Mouse (Mus musculus) heart, postnatal 14 days (tissue): ENCODE measurements around the gene Cavin1. TPM values are rescaled to one million over a fixed set of nuclear protein-coding genes. Genes with fewer than 3 reads are reported as not detected.

ENCODE experiments used
- DNase-seq, 2 experiments: peaks; one replicate each; pipeline ENCODE4 v3.0.0; 2021 to 2022
- intact Hi-C: fragments of 180-260 bp; cut with DNase I; formaldehyde crosslinking; loops from one replicate; pipeline ENCODE4 v1.15.1; 2025
- total RNA-seq, 2 experiments: library from RNA; stranded (reverse); gene quantifications; 2 replicates each; pipeline ENCODE4 v1.2.3; 2021

Gene Cavin1
- total RNA-seq, 2 experiments from 2014 or later = 336 to 338 TPM

DNA sequence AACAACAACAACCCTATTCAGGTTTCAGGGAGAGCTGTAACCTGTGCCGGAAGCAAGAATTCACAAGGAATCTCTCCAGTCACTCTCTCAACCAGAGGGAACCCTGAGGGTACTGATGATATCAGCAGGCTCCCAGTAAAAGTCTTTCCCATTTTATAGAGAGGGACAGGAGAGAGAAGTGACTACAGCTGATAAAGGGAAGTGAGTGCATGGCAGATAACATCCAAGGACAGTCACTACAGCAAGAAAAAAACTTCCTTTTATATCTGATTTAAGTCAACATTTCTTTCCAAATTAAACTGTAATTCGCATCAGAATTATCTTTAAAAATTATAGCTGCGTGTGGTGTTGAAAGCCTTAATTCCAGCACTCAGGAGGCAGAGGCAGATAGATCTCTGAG is 43.3 kb downstream of the Cavin1 start:
- intact Hi-C loops = no loop called here
- DNase-seq = no peak

- intact Hi-C loops = no loop called here
- DNase-seq = no peak
Observed at GRCm38 (mm10) chr11:100924386-100924919, 46.2 kb downstream of the Cavin1 start.

DNA sequence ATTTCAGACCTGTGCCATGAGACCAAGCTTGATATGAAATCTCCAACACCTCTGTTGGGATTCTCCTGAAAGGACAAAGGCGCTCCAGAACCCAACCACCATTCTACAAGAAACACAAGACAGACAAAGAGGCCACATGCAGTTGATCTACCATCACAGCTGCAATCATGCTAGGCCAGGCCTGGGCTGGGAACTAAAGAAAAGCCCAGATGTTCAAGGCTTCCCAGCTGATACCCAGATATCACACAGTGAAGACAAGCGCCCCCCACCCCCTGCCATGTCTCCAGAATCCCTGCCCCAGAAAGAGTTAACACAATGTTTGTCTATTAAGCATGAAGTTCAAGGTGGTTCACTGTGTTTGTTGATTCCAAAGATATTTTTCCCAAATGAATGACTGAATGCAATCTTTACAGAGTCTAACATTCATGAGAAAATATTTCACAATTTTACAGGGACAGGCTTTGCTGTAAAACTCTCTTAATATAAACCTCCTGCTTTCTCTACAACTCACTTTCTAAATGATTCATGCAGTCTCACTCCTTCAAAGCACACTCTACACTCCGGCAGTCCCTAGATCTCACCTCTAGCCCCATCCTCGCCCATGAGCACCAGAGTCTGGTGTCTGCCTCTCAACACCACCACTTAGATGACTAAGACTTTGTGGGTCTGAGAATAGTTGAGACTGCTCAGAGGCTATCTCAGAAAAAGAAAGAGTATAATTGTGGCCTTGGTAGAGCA is 49.6 kb downstream of the Cavin1 start:
- intact Hi-C loops = no loop called here
- DNase-seq = no peak

DNA sequence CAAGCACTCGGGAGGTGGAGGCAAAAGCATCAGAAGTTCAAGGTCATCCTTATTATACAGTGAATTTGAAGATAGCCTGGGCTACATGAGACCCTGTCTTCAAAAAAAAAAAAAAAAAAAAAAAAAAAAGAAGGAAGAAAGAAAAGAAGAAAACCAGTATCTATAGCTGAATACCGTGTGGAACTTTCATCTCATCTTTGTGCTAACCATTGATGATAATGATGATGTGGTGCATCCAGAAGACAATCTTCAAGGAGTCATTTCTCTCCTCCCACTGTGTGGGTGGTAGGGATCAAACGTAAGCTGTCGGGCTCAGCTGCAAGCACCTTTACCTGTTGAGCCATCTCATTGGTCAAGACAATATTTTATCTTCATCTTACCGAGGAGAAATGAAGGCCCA is 52.7 kb downstream of the Cavin1 start:
- intact Hi-C loops = no loop called here
- no peak for DNase-seq

DNA sequence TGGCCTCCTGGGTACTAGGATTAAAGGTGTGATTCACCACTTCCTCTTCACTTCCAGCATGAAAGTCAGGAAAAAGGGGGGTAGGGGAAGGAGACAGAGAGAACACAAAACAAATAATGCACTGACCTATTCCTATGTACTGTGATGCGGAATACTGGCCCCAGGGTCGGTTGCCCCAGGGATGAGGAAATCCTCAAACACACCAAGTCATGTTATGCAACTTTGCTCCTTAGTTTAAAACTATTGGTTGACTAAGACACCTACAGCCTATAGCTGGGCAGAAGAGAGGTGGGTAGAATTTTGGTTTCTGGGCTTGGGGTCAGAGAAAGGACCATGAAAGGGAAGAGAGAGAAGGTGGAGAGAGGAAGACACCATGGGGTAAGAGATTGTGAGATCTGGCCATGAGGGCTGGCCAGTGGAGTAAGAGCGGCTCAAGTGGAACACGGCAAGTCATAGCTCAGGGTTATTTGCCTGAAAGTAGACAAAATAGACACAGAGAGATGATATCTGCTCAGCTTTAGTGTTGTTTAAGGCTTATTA is 54.2 kb downstream of the Cavin1 start:
- intact Hi-C loops = loop anchor here (2.0 kb wide), 1 partner anchor 18 kb away; no protein-coding TSS in a partner anchor
- no peak for DNase-seq

DNA sequence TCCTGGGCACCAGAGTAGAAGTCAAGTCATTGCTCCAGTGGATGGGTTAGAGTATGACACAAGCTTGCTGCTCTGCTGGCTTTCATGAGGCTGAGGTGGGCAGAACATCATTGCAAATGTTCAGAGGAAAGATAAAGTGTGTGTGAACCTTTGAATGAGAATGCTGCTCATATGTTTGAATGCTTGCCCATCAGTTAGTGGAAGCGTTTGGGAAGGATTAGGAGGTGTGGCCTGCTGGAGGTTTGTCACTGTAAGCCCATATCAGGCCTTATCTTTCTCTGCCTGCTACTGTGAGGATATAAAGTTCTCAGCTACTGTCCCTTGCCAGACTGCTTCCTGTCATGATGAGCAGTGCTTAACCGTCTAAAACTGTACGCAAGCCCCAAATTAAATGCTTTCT is 55.6 kb downstream of the Cavin1 start:
- intact Hi-C loops = no loop called here
- no peak for DNase-seq

DNA sequence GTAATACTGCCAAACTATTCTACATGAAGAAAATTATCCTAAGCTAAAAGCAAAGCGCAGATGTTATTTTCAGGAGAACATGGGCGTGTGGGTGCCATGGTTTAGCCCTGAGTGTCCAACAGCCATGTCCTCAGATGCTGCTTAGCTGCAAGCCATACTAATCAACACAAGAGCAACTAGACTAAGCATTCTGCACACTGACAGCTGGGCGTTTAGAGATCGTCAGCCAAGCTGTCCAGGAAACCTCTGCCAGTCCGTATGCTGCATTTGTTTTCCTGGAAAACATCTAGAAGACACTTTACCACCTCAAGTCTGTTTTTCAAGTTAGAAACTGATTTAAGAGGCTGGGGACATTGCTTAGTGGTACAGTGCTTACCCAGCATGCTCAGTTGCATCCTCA is 56.3 kb downstream of the Cavin1 start:
- DNase-seq = no peak
- intact Hi-C loops = no loop called here

DNA sequence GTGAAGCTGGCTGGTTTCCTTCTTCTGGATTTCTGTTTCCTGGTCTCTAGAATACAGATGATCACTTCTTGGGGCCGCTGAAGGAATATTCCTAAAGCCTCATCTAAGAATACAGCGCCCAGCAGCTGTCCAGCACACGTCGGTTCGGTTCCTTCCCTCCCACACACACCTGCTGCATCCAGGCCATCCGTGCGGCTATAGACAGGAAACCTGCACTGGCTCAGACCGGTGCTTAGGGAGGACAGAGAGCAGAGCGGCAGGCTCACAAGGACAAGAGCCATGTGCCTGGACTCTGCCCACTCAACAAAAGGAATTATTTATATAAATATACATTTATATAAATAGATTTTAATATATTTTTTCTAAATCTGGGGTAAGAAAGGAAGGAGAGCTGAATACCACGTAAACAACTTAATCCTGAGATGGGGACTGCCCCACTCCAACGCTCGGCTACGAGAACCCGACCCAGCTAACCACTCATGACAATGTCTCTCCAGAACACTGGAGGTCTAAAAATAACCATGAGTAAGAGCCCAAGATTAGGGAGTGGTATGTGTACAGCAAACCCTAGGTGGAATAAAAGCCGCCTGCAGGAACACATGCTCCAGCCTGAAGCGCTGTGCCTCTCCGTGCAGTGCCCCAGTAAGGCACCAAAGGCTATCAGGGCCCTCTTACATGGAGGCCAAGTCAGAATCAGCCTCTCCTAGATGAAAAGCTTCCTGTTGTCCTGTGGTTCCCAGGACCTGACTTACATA is 58.1 kb downstream of the Cavin1 start:
- no peak for DNase-seq
- intact Hi-C loops = no loop called here

DNA sequence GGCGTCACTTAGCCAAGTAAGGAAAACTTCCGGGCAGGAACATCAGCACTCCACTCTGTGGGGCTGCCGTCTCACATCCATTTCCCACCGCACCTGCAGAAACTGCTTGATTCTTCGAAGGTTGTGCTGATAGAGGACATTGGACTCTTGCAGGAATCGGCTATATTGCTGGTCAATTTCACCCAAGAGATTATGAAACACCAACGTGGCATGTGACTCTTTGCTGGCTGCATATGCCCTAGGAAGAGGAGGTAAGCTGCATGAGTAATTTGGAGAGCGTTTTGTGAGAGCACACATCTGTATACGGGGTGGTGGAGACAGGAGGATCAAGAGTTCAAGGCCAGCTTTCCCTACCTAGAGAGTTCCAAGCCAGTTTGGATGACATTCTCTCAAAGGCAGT is 62.1 kb downstream of the Cavin1 start:
- DNase-seq = no peak
- intact Hi-C loops = no loop called here

- intact Hi-C loops = no loop called here
- DNase-seq = no peak
Observed at GRCm38 (mm10) chr11:100908112-100908511, 62.6 kb downstream of the Cavin1 start.

DNA sequence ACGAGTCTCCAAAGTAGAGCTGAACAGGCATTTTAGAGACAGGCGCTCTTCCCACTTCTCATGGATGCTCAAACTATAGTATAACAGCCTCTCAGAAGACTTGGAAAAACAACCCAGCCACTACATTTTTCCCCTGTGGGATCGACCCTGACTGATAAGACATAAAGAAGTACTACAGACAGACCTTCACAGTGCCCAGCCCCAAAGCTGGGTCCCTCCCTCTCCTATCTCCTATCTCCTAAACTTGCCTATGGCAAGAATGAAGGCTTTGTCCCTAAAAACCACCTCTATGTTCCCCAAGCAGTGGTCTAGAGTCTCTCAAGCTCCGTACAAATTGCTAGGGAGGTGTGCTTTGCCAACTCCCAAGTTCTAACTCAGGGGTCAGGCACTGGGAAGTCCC is 63.8 kb downstream of the Cavin1 start:
- intact Hi-C loops = no loop called here
- no peak for DNase-seq

Other genes starting within 250 kb of the Cavin1 start
- gene Rab5c, start 232.7 kb downstream of the Cavin1 start, total RNA-seq = 10 to 100 TPM; 70.4 to 74.6 TPM
- gene Kcnh4, start 210.9 kb downstream of the Cavin1 start, total RNA-seq = not detected
- gene Hcrt, start 208.0 kb downstream of the Cavin1 start, total RNA-seq = not detected
- 10 to 100 TPM; 12.7 to 13.3 TPM for gene Ghdc, start 199.9 kb downstream of the Cavin1 start, total RNA-seq
- gene Stat5b, start 120.2 kb downstream of the Cavin1 start, total RNA-seq = 10 to 100 TPM; 62.4 to 66.5 TPM
- 10 to 100 TPM; 28.1 to 28.7 TPM for gene Stat5a, start 111.5 kb downstream of the Cavin1 start, total RNA-seq
- gene Stat3, start 31.3 kb downstream of the Cavin1 start, total RNA-seq = 100 to 1,000 TPM; 103 to 107 TPM
- gene Atp6v0a1, start 38.6 kb upstream of the Cavin1 start, total RNA-seq = 10 to 100 TPM; 89.3 to 90.2 TPM
- gene Naglu, start 99.1 kb upstream of the Cavin1 start, total RNA-seq = 10 to 100 TPM in 1 of 2 experiments, 1 to 10 TPM in 1; 7.2 to 10.1 TPM
- under 1 TPM; 0.32 to 0.41 TPM for gene Hsd17b1, start 107.5 kb upstream of the Cavin1 start, total RNA-seq
- gene Coasy, start 111.7 kb upstream of the Cavin1 start, total RNA-seq = 10 to 100 TPM; 16.8 to 21.4 TPM
- gene Mlx, start 116.4 kb upstream of the Cavin1 start, total RNA-seq = 10 to 100 TPM; 17.4 to 17.6 TPM
- gene Psmc3ip, start 124.5 kb upstream of the Cavin1 start, total RNA-seq = 1 to 10 TPM; 2.0 to 2.2 TPM
- gene Retreg3, start 149.0 kb upstream of the Cavin1 start, total RNA-seq = 10 to 100 TPM; 37.7 to 40.0 TPM
- gene Tubg1, start 149.1 kb upstream of the Cavin1 start, total RNA-seq = 10 to 100 TPM; 20.9 to 25.8 TPM
- gene Tubg2, start 185.0 kb upstream of the Cavin1 start, total RNA-seq = 1 to 10 TPM; 2.2 to 2.9 TPM
- 1 to 10 TPM; 1.4 to 2.1 TPM for gene Cntnap1, start 199.6 kb upstream of the Cavin1 start, total RNA-seq
- 10 to 100 TPM; 26.6 to 26.9 TPM for gene Plekhh3, start 200.5 kb upstream of the Cavin1 start, total RNA-seq
- gene Ccr10, start 204.6 kb upstream of the Cavin1 start, total RNA-seq = not detected